Mouse (Mus musculus) megakaryocyte, embryonic 14.5 days (primary cell): ENCODE measurements at regions not wholly inside any gene's neighbourhood (a gene's known extent, or its start where the extent isn't known, plus 50 kb on each side); places are given as distances from the start of the nearest gene placed in this dataset.

Experiments used
- FLI1 ChIP-seq: IDR thresholded peaks from 2 replicates; pipeline ENCODE4 v1.6.1; 2012; ENCODE audit warnings: low read length, inconsistent platforms, mixed read lengths
- GATA1 ChIP-seq: IDR thresholded peaks from 3 replicates; pipeline ENCODE4 v1.6.1; 2012; ENCODE audit warnings: mixed read lengths, low read length, inconsistent platforms, borderline replicate concordance

DNA sequence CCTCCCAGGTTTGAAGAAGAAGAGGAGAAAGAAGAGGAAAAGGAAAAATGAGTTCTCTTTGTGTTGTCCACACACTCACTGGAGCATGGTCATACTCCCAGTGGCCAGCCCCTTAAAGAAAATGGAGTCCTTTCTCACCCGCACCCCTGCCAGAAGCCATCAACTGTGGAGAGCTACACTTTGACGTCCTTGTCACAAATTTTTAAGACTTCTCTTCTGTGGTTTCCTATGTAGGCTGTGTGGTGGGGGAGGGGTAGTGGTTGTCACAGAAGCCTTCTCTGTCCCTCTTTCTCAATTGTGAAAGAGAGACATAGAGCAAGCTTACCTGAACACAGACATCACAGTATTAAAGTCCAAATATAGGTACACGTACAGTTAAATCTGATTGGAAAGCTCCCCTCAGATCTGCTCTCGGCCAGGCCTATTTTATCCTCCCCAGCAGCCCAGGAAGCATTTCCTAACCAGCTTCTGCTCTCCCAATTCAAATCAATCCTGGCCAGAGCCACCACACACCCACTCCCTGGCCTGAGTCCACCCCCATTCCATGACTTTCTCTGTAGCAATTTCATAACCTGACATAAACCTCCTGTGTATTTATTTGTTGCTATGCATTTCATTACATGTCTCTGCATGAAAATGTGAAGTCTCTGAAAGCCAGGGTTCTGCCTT is 192.3 kb upstream of the Mctp2 start:
- TF ChIP-seq GATA1 (no peak), FLI1 (no peak)
